Mouse (Mus musculus) forebrain, embryonic 16.5 days (tissue): ENCODE data around the gene Epor. TPM values are rescaled to one million over a fixed set of nuclear protein-coding genes. Genes with fewer than 3 reads are reported as not detected.
A peak's percentile ranks its signal among the peaks of the same experiment; 100 is the strongest.

Experiments
- ATAC-seq: fragments of 200-750 bp; cut with Nextera tagmentation; 2 replicates; pipeline ENCODE4 v1.8.0; 2017; ENCODE audit warnings: mild to moderate bottlenecking, moderate library complexity
- H3K27ac ChIP-seq: fragments of 300-500 bp; sonication (generic); 2 replicates; pipeline ENCODE4 v1.5.1; 2014; ENCODE audit warnings: low read length, control low read depth
- H3K27me3 ChIP-seq: fragments of 300-500 bp; sonication (generic); replicated peaks from 2 replicates; pipeline ENCODE4 v1.6.1; 2014; ENCODE audit warnings: low read length; ENCODE audit not compliant: control insufficient read depth, insufficient read depth
- H3K36me3 ChIP-seq: fragments of 300-500 bp; sonication (generic); 2 replicates; pipeline ENCODE4 v1.6.1; 2014; ENCODE audit not compliant: control insufficient read depth, insufficient read depth
- H3K4me1 ChIP-seq: fragments of 300-500 bp; sonication (generic); replicated peaks from 2 replicates; pipeline ENCODE4 v1.6.1; 2014; ENCODE audit warnings: low read length; ENCODE audit not compliant: control insufficient read depth, insufficient read depth
- H3K4me2 ChIP-seq: fragments of 300-500 bp; sonication (generic); 2 replicates; pipeline ENCODE4 v1.6.1; 2014; ENCODE audit warnings: mild to moderate bottlenecking, low read length, control low read depth
- H3K4me3 ChIP-seq: fragments of 300-500 bp; sonication (generic); replicated peaks from 2 replicates; pipeline ENCODE4 v1.5.1; 2014; ENCODE audit warnings: mild to moderate bottlenecking, low read length, control low read depth
- H3K9ac ChIP-seq: fragments of 300-500 bp; sonication (generic); replicated peaks from 2 replicates; pipeline ENCODE4 v1.6.1; 2014; ENCODE audit warnings: low read depth, low read length, control low read depth
- H3K9me3 ChIP-seq: fragments of 300-500 bp; sonication (generic); 2 replicates; pipeline ENCODE4 v1.6.1; 2016; ENCODE audit warnings: low read length; ENCODE audit not compliant: control insufficient read depth
- WGBS: fragments of 180-500 bp; shearing (Covaris S2); extraction: QIAGEN DNeasy Blood & Tissue Kit; methylation state at CpG from one replicate; pipeline ENCODE4 v1.1.7; 2014; 5-methylcytosine and 5-hydroxymethylcytosine counted together
- polyA plus RNA-seq: library from polyadenylated mRNA; unstranded; fragments of >200 nt; fragmentation: Nextera tagmentation; extraction: Ambion mirVana; gene quantifications from 2 replicates; pipeline ENCODE4 v1.2.1, GENCODE M21; 2015

The Epor gene
- polyA plus RNA-seq, 1 experiment from 2014 or later = 1.6 TPM

DNA sequence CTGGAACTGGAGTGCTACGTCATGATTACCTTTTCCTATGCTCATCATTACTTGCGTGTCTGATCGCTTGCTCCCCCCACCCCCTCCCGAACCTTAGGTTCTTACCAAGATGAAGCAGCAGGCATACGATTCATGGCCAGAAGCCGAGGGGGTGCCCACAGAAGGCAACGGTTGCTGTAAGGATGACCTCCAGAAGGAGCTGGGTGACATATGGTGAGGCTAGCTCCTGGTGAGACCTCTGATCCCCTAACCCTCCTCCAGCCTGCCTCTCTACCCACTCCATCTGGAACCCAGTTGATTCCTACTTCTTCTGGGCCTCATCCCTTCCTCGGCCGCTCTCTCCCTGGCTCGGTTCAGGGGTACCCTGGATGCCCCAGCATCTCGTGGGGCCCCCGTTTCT is 29.3 kb downstream of the Epor start:
- WGBS = 91% methylated on average over 12 of the region's 12 CpGs
- H3K4me1 ChIP-seq = peaks cover 17% of the 10 kb centered on the region
- no peaks in the 10 kb centered on the region for H3K36me3 ChIP-seq
- no peak overlapping the region for H3K4me2 ChIP-seq
- H3K27ac ChIP-seq = no peak overlapping the region
- no peak overlapping the region for H3K4me3 ChIP-seq
- H3K27me3 ChIP-seq = no peaks in the 10 kb centered on the region
- H3K9me3 ChIP-seq = no peaks in the 10 kb centered on the region
- ATAC-seq = no peak
- no peak overlapping the region for H3K9ac ChIP-seq

GRCm38 (mm10) chr9:21932445-21933137 is 30.7 kb downstream of the Epor start:
- no peaks in the 10 kb centered on the region for H3K27me3 ChIP-seq
- WGBS = 55% methylated on average over 12 of the region's 12 CpGs
- no peak for ATAC-seq

DNA sequence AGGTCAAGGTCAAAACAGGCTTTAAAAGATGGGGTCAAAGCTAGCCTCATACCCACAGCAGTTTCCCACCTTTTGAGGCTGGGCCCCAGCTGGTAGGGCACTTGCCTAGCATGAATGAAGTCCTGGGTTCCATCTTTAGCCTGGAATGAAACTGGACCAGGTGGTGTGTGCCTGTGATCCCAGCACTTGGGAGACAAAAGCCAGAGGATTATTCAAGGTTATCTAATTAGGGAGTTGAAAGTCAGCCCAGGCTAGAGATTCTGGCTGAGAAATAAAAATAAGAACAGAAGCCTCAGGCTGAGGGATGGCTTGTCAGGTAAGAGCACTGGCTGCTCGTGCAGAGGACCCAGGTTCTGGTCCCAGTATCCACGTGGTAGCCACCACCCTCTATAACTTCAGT is 31.3 kb downstream of the Epor start:
- peaks cover 8% of the 10 kb centered on the region for H3K4me1 ChIP-seq
- no peak overlapping the region for H3K4me2 ChIP-seq
- WGBS = 68% methylated on average over 2 of the region's 2 CpGs
- no peak overlapping the region for H3K9ac ChIP-seq
- H3K27ac ChIP-seq = no peak overlapping the region
- no peak overlapping the region for H3K4me3 ChIP-seq
- no peaks in the 10 kb centered on the region for H3K27me3 ChIP-seq
- H3K9me3 ChIP-seq = no peaks in the 10 kb centered on the region
- no peak for ATAC-seq
- no peaks in the 10 kb centered on the region for H3K36me3 ChIP-seq

More at GRCm38 (mm10) chr9:21932445-21933137, 30.7 kb downstream of the Epor start:
- Histone ChIP-seq H3K36me3 (no peaks in the 10 kb centered on the region), H3K9ac (no peak overlapping the region), H3K4me2 (no peak overlapping the region), H3K4me1 (peaks cover 10% of the 10 kb centered on the region), H3K27ac (no peak overlapping the region), H3K9me3 (no peaks in the 10 kb centered on the region), H3K4me3 (no peak overlapping the region)

GRCm38 (mm10) chr9:21929208-21929607 is 34.1 kb downstream of the Epor start:
- peaks cover 14% of the 10 kb centered on the region for H3K4me1 ChIP-seq
- no peak overlapping the region for H3K4me2 ChIP-seq
- H3K4me3 ChIP-seq = no peak overlapping the region
- 83% methylated on average over 3 of the region's 3 CpGs for WGBS
- H3K36me3 ChIP-seq = no peaks in the 10 kb centered on the region
- ATAC-seq = no peak
- no peak overlapping the region for H3K27ac ChIP-seq
- H3K9me3 ChIP-seq = no peaks in the 10 kb centered on the region
- H3K27me3 ChIP-seq = no peaks in the 10 kb centered on the region
- H3K9ac ChIP-seq = no peak overlapping the region

GRCm38 (mm10) chr9:21927208-21927753 is 36.0 kb downstream of the Epor start, which contains the start of the genes Ccdc159 and Tmem205:
TSS of gene Ccdc159 (plus strand) at chr9:21927471.
TSS of gene Tmem205 (minus strand) at chr9:21927556.
- peak within 1 kb of the TSS; percentile 62 for H3K27ac ChIP-seq
- H3K4me2 ChIP-seq = peak within 1 kb of the TSS; percentile 66
- H3K9me3 ChIP-seq = no peaks in the 10 kb centered on the region
- ATAC-seq = peak; percentile 96
- H3K4me3 ChIP-seq = peak within 1 kb of the TSS; percentile 58
- no peaks in the 10 kb centered on the region for H3K36me3 ChIP-seq
- H3K4me1 ChIP-seq = peaks cover 14% of the 10 kb centered on the region
- peak within 1 kb of the TSS; percentile 78 for H3K9ac ChIP-seq
- H3K27me3 ChIP-seq = no peaks in the 10 kb centered on the region
- under 1% methylated on average over 28 of the region's 28 CpGs for WGBS

- Histone ChIP-seq H3K27ac (peak overlapping the region; percentile 62), H3K4me1 (peaks cover 14% of the 10 kb centered on the region), H3K9me3 (no peaks in the 10 kb centered on the region), H3K27me3 (no peaks in the 10 kb centered on the region), H3K4me3 (peak overlapping the region; percentile 58), H3K4me2 (peak overlapping the region; percentile 66), H3K36me3 (no peaks in the 10 kb centered on the region), H3K9ac (peak overlapping the region; percentile 78)
- WGBS = 5% methylated on average over 6 of the region's 6 CpGs
- ATAC-seq = 0 out of 2 replicates have a peak, but pooled peaks have one; percentile 5
Observed at GRCm38 (mm10) chr9:21926784-21927183, 36.5 kb downstream of the Epor start.

DNA sequence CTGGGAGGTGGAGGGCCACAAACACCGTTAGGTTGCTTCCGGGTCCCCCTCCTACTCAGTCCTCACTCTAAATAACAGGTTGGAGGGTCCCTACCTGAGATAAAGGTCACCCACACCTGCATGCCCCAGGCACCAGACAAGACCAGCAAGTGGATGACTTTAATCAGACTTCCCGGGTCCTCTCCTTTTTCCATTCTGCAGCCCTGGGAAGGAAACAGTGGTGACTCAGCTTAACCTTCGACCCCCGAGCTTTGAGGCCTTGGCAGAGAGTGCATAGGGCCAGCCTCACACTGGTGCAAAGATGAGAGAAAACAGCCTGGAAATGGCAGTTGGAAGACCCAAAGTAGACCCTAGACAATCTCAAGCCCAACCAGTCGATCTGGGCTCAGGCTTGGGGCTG is 37.2 kb downstream of the Epor start:
- H3K4me3 ChIP-seq = peak overlapping the region; percentile 58; the same call in 1 of the 2 replicates
- H3K27me3 ChIP-seq = no peaks in the 10 kb centered on the region
- H3K36me3 ChIP-seq = no peaks in the 10 kb centered on the region
- peaks cover 14% of the 10 kb centered on the region for H3K4me1 ChIP-seq
- peak overlapping the region; percentile 66 for H3K4me2 ChIP-seq
- whole genome bisulfite sequencing = 79% methylated on average over 6 of the region's 6 CpGs
- ATAC-seq = no peak
- H3K9me3 ChIP-seq = no peaks in the 10 kb centered on the region
- no peak overlapping the region for H3K27ac ChIP-seq
- H3K9ac ChIP-seq = no peak overlapping the region

DNA sequence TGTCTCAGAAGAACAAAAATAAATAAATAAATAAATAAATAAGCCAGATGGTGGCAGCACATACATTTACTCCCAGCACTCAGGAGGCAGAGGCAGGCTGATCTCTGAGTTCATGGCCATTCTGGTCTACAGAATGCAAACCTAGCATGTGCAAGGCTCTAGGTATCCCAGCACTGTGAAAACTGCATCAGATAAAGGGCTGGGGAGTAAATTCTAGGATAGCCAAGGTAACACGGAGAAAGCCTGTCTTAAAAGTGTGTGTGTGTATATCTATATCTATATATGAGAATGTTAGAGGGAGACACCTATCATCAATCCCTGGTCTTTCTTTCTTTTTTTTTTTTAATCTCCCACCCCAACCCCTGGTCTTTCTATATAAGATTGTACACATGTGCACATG is 37.8 kb downstream of the Epor start:
- Histone ChIP-seq H3K9ac (no peak overlapping the region), H3K4me2 (no peak overlapping the region), H3K4me1 (peaks cover 14% of the 10 kb centered on the region), H3K27ac (no peak overlapping the region), H3K36me3 (no peaks in the 10 kb centered on the region), H3K4me3 (no peak overlapping the region), H3K9me3 (no peaks in the 10 kb centered on the region), H3K27me3 (no peaks in the 10 kb centered on the region)
- 100% methylated on average over 1 of the region's 1 CpGs for WGBS
- ATAC-seq = no peak

DNA sequence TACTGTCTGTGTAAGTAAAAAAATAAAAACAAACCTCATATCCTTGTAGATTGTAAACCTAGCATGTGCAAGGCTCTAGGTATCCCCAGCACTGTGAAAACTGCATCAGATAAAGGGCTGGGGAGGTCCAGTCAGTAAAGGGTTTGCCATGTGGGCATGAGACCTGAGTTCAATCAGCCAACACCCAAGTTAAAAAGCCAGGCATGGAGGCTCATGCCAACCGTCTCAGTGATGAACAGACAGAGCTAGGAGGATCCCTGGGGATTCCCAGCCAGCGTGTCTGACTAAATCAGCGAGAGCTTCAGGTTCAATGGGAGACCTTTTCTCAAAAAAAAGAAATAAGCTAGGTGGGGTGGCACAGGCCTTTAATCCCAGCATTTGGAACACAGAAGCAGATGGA is 38.3 kb downstream of the Epor start:
- Histone ChIP-seq H3K9me3 (no peaks in the 10 kb centered on the region), H3K4me3 (no peak overlapping the region), H3K9ac (no peak overlapping the region), H3K36me3 (no peaks in the 10 kb centered on the region), H3K27me3 (no peaks in the 10 kb centered on the region), H3K4me2 (no peak overlapping the region), H3K27ac (no peak overlapping the region), H3K4me1 (peaks cover 14% of the 10 kb centered on the region)
- WGBS = 87% methylated on average over 3 of the region's 3 CpGs
- ATAC-seq = no peak
